Mouse (Mus musculus) ES-E14 (cell line): ENCODE measurements around the gene Eif2ak4.

Experiments
- CHD2 ChIP-seq: IDR thresholded peaks from 2 replicates; pipeline ENCODE4 v1.6.1; 2014; ENCODE audit warnings: mild to moderate bottlenecking, low read depth, low read length, inconsistent platforms
- HCFC1 ChIP-seq: IDR thresholded peaks from 2 replicates; pipeline ENCODE4 v1.6.1; 2012; ENCODE audit warnings: low read length, inconsistent platforms, borderline replicate concordance; ENCODE audit not compliant: insufficient read depth
- MAFK ChIP-seq: IDR thresholded peaks from 2 replicates; pipeline ENCODE4 v1.6.1; 2014; ENCODE audit warnings: mild to moderate bottlenecking, low read depth, low read length, inconsistent platforms; ENCODE audit not compliant: insufficient read depth
- ZC3H11A ChIP-seq: IDR thresholded peaks from 2 replicates; pipeline ENCODE4 v1.6.1; 2012; ENCODE audit warnings: low read depth, mild to moderate bottlenecking, inconsistent platforms, low read length, borderline replicate concordance
- ZNF384 ChIP-seq: IDR thresholded peaks from 2 replicates; pipeline ENCODE4 v1.6.1; 2012; ENCODE audit warnings: low read depth, low read length, inconsistent platforms

DNA sequence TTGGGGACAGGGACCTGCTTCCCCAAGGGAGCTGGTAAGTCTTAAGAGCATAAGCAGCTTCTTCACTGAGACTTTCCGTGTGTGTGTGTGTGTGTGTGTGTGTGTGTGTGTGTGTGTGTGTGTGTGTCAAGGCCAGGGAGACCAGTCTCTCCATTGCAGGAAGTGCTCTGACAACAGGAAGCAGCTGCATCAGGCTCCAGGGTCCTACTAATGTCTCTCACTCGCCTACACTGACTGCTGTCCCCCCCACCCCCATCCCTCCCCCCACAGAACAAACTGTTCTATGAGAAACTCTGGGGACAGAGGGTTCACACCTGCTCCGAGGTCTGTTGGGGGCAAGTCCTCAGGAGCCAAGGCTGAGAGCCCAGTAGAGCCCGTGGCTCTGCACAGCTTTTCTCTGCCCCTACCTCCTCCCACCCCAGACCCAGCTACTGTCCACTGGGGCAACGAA is 102.9 kb downstream of the Eif2ak4 start:
- no peak for TF ChIP-seq HCFC1
- no peak for TF ChIP-seq MAFK
- no peak for TF ChIP-seq ZNF384
- TF ChIP-seq ZC3H11A: no peak
- no peak for TF ChIP-seq CHD2
